Mouse (Mus musculus) thymus, postnatal 10 days (tissue): ENCODE data around the gene Pfkfb3.

Source experiments
- DNase-seq, 2 experiments: peaks; one replicate each; pipeline ENCODE4 v3.0.0; 2021; ENCODE audit warnings: low spot score in 2 of 2

Gene Pfkfb3

DNA sequence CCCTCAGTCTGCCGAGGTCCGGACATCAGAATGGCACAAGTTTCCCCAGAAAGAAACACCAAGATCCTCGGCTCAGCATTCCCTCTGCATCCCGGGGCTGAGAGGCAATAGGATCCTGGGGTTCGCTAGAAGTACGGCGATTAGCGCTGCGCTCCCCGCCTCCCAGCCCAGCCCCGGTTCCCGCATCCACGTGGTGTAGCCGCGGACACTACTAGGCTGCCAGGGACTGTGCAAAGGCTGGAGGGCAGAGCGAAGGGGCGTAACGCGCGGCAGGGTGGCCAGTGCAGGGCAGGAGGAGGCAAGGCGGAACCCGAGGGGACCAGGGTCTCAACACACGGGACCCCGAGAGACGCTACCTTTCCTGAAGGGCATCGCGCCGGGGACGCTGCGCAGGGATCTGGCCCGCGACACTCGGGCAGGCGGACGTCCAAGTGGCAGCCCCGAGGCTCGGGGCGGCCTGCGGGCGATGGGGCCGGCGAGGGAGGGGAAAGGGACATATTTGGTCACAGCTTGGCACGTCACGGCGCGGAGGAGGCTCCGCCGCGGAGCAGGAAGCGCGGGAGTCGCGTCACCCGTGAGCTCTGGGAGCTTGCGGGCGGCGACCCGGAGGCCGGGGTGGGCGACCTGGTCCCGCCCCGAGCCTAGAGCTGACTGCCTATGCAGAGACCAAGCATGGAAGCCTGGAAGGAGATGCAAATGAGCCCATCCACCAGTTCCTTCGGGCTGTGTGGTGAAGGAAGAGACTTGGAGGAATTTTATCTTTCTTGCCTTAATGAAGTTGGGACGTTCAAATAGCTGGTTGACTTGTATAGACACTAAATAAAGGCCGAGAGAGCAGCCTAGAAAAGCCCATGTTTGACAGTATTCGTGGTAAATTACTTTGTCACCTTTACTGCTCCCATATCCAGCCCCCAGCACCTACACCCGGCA, at the start of gene Pfkfb3:
Gene Pfkfb3, minus strand, starts transcription at position 607 of the 930 bp plus-strand sequence.
- peak; percentile 72 to 74 for DNase-seq

DNA sequence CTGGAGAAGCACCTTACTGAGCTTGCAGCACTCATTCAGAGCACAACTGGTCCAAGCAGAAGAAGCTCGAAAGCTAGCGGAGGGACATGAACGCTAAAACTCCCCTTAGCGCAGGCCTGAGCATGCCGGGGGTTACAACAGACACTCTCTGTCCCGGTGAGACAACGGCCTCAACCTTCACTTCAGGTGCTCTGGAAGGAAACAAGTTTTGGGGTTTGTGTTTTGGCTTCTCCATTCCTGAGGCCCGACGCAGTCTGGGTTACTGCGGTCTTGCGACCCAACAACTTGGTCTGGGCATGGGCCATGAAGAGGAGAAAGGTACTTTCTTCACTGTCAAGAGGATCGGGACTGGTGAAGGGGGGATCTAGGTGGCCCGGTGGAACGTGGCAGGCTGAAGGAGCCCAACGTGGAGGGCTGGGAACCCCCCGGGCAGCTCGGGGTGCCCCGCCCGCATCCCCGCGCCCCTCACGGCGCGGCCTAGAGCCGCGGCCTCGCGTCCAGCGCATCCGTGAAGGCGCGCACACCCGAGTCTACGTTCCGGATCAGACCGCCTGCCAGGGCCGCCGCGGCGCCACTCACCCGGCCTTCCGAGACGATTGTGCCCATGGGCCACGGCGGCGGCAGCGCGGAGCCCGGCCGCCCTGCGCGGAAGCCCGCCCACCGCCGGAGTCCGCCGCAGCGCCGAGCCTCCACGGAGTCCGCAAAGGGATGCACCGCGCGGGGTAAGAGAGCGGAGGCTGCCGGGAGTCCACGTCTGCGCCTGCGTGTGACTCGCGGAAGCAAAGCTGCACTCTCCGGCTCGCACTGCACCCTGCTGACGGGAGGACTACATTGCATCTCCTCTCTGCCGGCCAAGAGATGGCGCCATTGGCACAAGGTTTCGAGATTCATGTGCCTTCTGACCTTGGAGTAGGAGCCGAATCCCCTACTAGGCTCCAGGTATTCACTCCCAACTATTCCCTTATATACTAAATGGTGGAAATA, 48.9 kb upstream of the Pfkfb3 start:
- peak; percentile 91 to 96 for DNase-seq

DNA sequence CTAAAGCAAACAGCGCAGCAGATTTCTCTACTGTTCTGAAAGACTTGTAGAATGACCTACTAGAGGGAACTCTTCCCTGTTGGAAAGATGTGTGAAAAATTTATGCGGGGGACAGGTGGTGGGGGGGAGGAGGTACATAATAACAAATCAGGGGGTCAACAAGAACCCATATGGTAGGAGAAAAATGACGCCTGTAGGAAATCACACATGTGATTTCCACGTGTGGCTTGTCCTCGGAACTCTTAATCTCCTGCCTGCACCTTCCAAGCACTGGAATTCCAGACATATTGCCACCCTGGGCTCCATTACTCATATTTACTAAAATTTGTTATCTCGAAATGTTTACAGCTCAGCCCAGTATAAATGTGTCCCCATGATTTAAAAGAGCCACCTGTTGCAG, 47.9 kb upstream of the Pfkfb3 start:
- no peak for DNase-seq

DNA sequence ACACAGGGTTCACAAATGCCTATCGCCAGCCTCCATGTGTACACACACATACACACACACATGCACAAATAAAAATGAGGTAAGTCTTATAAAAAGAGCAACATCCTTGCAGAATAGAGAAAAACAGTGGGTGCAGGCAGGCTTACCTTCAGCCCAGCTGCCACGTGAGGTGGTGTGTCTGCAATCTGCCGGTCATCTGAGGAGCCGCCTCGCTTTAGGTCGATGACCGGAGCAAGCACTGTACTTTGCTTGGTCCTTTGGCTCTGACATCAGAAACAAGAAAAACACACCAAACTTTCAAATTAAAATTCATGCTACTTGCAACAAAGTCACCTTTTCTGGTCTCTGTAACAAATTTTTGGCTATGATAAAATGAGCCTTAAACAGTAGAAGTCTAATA, 44.0 kb upstream of the Pfkfb3 start:
- no peak for DNase-seq

DNA sequence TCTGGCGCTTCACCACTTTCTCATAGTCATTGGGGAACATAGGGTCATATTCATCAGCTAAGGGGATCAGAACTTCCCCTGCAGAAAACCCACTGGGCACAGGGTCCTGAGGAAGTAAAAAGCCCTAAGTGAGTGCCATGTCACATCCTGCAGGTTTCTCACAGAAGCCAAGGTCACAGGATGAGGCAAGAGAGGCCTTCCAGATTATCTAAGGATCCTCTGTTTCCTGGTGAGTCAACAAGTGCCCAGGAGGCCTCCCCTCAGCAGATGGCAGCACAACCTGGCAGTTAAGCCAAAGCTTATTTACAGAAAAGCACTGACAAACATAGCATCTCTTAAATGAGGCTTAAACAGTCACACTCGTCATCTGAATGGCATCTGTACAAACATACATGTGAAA, 42.8 kb upstream of the Pfkfb3 start:
- DNase-seq, result no peak

DNA sequence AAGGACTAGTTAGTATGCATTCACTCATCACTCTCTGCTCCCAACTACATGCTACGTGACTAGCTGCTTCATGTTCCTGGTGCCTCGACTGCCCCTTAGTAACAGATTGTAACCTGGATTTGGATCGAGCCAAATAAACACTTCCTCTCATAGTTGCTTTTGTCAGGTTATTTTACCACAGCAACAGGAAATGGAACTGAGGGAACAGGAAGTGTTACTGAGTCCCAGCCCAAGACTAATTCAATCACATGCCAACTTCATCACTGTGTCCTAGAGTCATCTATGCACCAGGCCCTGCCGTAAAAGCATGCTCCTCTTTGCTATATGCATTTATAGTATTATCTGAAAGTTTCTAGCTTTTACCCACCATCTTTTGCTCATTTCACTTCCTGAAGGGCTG, 34.1 kb upstream of the Pfkfb3 start:
- no peak for DNase-seq

DNA sequence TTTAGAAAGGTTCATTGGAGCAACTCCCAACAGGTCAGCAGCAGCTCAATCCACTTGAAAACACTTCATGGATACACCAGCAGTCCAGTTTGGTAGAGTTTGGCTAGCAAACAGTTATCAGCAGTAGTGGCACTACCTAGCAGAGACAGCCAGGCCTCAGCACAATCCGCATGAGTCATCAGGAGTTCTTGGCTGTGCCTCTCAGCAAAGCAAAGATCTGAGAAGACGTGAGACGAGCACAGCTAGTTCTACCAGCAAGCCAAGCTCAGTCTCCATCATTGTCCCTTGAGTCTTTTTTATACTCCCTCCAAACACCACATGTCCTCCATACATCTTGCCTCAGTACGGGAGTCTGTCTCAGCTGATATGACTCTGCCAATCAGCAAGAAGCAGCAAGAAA, 25.5 kb upstream of the Pfkfb3 start:
- DNase-seq, result no peak

DNA sequence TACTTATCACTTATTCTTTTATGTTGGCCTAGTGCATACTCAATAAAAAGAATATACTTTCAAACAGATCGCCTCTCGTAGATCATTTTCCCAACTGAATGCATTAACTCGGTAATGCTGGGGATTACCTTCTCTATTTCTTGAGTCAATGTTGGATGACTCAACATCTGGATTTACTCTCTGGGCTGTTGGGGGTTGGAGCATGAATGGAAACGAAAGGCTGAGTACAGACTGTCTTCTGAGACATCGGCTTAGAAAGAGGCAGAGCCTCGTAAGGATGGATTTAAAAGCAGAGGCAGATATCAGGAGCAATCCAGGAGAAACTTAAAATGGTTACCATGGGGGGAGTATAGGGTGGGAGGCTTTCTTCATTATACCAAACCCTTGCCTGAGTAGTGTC, 24.3 kb upstream of the Pfkfb3 start:
- no peak for DNase-seq

DNA sequence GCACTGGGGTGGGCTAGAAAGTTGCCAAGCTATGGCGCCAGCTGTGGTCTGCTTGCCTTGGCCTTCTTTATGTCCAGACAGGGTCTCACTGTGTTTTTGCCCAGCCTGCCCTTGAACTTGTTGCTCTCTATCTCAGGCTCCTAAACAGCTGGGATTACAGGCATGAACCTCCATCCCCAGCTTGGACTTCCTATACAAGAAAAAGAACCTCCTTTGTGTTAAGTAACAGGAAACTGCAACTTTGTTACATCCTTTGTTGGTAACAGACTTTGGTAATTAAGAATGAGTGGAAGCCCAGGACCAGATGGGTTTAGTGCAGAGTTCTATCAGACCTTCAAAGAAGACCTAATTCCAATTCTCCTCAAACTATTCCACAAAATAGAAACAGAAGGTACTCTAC, 19.8 kb upstream of the Pfkfb3 start:
- no peak for DNase-seq

DNA sequence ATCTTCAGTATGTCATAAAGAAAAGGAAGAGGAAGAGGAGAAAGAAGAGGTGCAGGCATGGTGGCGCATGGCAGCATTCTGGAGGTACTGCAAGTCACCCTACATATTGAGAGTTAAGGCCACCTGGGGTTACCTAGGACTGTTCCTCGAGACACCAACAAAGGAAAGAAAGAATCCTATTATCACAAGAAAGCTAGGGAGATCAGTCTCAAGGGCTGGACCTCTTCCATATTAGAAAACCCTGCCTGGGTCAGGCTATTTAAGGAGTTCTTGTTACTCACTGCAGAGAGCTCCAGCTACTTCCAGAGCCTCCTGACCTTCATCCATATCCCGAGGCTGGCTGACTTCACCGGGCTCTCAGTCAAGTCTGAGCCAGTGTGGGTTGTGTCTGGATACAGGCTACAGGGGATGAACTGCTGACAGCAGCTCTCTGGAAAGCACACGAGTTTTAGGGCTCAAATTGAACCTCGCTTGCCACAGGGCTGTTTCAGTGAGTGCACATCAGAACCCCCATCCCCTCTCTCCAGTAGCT, 17.2 kb upstream of the Pfkfb3 start:
- no peak for DNase-seq

DNA sequence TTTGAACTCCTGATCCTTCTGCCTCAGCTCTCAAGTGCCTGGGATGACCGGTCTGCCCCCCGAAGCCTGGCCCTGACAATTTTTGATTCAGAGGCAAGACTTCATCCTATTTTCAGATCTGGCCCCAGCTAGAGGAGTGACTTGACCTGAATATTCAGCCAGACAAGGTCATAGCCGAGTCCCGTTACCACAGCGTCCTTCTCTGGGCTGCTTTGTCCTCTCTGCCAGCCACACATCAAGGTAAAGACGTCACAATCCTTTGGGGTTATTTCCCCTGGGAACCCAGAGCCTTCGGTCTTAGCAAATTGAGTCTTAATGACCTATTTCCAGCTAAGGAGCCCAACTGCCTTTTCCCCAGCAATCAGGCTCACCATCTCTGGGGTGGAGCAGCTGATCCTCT, 14.6 kb upstream of the Pfkfb3 start:
- DNase-seq, result no peak

DNA sequence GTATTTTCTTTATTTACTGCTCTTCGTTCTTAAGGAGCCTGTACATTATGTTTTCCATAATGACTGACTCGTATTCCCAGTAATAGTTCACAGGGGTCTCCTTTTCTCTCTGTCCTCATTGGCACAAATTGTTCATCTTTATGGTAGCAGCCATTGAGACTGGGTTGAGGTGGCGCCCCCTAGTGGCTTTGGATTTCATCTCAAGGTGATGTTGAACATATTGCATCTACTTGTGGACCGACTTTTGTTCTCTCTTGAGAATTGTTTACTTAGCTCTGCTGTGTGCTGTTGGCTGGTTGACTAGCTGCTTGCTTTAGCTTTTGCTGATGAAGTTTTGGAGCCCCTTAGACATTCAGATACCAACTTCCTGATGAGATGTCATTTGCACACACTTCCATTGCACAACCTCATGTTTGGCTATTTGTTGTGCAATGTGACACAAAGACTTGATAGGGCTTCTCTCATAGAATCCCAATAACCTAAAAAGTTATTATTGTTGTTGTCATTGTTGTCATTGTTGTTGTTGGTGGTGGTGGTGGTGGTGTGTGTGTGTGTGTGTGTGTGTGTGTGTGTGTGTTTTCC, 14.0 kb upstream of the Pfkfb3 start:
- peak; percentile 54 to 84 for DNase-seq

DNA sequence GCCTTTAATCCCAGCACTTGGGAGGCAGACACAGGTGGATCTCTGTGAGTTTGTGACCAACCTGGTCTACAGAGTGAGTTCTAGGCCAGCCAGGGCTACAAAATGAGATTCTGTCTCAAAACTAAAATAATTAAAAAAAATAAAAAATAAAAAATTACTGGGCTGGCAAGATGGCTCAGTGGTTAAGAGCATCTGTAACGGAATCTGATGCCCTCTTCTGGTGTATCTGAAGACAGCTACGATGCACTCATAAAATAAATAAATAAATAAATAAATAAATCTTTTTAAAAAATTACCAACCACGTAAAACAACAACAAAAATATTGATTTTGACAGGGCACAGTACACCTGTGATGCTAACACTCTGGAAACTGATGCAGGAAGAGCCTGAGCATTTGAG, 13.0 kb upstream of the Pfkfb3 start:
- no peak for DNase-seq

DNA sequence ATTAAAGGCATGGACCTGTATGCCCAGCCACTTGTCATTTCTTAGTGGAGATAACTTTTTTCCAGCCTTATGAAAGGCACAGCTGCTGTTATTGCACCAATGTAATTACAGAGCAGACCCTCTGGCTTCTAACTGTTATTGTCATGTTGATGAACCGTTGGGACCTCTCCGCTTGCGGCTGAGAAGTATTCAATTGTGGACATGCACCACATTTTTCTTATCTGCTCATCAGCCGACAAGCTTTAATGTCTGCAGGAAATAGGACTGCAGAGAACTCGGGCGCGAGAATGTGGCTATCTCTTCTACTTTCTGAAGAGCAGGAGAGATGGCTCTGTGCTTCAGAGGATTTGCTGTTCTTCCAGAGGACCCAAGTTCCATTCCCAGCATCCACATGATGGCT, 12.4 kb upstream of the Pfkfb3 start:
- DNase-seq, result no peak

DNA sequence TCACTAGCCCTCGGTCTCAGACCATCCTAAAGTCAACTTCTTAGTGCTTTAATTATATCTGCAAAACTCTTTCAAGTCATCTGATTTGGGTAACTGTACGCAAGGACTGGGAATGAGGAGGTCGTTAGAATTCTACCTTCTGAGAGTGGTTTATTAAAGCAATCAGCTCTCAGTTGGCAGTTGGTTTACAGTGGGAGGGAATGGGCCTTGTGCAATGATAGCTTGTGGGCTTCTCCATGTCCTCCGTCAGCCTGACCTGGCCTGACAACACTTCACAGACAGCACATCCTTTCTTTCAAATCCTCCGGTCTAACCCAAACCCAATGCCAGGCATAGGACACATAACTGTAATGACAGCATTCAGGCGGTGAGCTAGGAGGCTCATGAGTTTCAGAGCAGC, 10.9 kb upstream of the Pfkfb3 start:
- no peak for DNase-seq

DNA sequence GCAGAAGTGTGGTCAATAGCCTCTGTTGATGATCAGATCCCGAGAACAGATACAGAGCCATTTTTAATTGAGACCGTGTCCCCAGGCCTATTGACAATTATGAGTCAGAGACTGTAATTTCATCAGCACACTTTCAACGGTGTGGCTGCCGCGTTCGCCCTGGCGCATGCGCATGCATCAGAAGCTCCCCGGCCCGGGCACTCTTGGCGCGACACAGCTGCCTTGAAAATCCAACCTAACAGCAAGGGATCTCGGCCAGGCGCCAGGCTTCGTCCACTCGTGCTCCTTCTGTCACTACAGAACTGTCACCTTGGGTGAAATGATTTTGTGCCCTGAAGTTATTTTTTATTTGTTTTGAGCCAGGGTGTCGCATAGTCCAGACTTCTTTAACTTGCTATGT, 9.4 kb upstream of the Pfkfb3 start:
- no peak for DNase-seq

DNA sequence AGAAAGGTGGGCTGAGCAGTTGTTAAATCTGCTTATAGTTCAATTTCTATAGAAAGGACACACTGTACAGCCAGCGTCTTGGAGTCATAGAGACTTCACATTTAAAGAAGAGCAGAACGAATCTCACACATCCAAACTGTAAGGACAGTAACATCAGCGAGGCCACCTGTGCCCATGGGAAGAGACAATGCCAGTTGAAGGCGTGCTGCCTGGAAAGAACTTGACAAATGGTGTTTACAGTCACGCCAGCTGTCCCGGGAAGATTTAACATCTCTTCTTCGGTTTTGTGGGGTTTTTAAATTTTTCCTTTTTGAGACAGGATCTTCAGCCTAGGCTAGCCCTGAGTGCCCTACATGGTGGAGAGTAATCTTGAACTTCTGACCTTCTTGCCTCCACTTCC, 4.8 kb upstream of the Pfkfb3 start:
- DNase-seq, result no peak

DNA sequence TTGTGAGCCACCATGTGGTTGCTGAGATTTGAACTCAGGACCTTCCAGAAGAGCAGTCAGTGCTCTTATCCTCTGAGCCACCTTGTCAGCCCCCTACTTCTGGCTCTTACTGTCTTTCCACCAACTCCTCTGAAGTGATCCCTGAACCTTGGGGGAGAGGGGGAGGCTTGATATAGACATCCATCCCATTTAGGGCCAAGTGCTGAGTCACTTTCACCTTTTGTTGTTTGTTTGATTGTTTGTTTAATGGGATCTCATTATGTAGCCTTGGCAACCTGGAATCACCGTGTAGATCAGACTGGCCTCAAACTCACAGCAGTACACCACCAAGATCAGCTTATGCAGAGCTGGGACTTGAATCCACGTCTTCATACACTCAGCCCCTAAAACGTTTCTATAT, 3.4 kb upstream of the Pfkfb3 start:
- no peak for DNase-seq

DNA sequence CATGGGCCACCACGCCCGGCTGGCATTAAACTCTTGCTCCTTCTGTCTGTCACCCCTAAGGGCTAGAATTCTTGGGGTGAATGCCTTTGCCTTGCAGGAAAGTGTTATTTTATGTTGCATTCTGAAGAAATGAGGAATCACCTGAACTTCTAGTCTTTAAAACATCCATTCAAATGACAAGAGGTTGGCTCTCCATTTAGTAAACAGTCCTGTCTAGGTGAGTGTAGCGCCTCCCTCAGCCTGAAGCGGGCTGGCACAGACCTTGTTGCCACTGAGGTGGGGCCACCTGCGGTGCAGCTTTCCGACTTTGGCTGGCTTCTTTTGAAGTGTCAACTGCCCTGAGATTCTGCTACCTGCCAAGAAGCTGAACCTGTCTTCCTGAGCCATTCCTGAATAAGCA, 1.4 kb upstream of the Pfkfb3 start:
- DNase-seq, result no peak

DNA sequence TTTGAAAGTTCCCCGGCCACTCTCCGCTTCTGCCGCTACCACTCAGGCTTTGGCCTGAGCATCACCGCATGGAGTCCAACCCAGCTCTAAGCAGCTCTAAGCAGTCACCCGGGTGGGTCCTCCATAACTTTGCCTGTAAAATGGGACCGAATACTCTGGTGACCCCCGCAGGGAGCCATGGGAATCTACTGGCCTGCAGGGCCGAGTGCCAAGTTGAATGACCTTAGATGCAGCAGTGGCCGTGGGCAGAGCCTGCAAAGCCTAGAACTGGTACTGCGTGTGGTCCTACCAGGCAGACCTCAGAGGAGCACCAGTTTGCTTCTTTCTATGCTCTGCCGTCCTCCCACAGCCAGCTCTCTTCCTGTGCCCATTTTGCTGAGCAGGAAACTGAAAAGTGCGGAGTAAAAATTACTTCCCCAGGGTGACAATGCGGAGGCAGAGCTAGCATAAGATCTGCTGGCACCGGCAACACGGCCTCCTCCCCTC, 868 bp downstream of the Pfkfb3 start:
- peak in 1 of 2 experiments; percentile 34 for DNase-seq

DNA sequence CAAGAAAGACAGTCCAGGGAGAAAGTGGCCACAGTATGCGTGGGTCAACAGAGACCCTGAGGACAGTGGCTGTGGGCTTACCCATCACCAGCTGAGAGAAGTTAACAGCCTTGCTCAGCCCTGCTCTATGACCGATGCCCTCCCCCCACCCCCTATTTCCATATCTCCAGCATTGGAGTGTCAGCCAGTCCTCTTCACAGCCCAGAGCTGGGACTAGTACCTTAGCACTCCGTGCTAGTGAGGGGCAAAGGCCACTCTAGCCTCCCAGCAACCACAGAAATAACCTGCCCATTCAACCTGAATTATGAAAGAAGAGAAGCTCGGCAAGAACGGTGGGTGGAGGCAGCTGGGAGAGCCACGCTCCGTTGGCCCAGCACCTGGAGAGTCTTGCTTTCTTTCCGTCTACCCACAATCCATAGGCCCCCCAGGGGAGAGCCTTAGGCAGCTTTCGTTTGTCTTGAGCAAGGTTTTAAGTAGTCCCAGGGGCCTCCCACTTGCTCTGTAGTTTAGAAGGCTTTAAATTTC, 1.5 kb downstream of the Pfkfb3 start:
- peak; percentile 30 to 47 for DNase-seq

DNA sequence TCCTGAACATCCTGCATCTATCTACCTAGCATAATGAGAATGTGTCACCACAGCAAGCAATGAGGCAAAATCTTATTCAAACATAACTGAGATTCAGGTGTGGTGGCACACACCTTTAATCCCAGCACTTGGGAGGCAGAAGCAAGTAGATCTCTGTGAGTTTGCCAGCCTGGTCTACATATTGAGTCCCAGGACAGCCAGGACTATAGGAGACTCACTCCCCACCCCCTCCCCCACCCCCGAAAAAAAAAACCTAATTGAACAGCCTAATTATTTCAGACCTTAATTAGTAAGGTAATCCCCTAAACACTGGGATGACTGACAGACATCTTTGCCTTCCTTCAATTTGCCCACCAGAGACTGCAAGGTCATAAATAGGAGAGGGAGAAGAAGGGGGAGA, 2.2 kb downstream of the Pfkfb3 start:
- DNase-seq, result no peak
